Mouse (Mus musculus) ES-E14 (cell line): ENCODE data around the gene Ube2g2.

ENCODE experiments used
- CHD2 ChIP-seq: IDR thresholded peaks from 2 replicates; pipeline ENCODE4 v1.6.1; 2014; ENCODE audit warnings: mild to moderate bottlenecking, low read depth, low read length, inconsistent platforms
- MAFK ChIP-seq: IDR thresholded peaks from 2 replicates; pipeline ENCODE4 v1.6.1; 2014; ENCODE audit warnings: mild to moderate bottlenecking, low read depth, low read length, inconsistent platforms; ENCODE audit not compliant: insufficient read depth

DNA sequence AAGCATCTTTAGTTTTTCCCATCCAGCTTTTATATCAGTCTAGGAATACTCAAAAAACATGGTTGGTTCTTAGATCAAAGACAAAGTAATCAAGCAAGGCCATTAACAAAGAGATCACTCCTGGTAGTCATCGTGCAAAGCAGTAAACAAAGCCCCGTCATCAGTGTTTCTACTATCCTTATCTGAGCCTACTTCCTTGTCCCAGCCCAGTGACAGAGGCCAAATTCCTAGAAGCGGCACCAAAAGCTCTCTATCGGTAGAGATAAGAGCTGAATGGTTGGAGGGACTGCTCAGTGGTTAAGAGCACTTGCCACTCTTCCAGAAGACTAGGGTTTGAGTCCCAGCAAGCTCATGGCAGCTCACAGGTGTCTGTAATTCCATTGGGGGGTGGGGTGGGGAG is 49.4 kb downstream of the Ube2g2 start:
- TF ChIP-seq MAFK: no peak
- no peak for TF ChIP-seq CHD2
